Mouse (Mus musculus): Measurements from ENCODE around the gene Mrpl37.
"Not testable (repeated sequence)": the region's sequence is repeated elsewhere in the genome, so short reads cannot be mapped to it uniquely, and the experiment has no call there.

The Mrpl37 gene

GRCm38 (mm10) chr4:107066252-107067124, at the start of gene Mrpl37, which contains the start of gene Cyb5rl:
Mrpl37 (minus strand) TSS chr4:107066868.
Cyb5rl (plus strand) TSS chr4:107066988.
- peak; percentile 91 for DNase-seq

- no peak for DNase-seq
Observed at GRCm38 (mm10) chr4:107114278-107114677, 47.6 kb upstream of the Mrpl37 start.

- DNase-seq = not testable (repeated sequence)
Observed at GRCm38 (mm10) chr4:107109181-107109580, 42.5 kb upstream of the Mrpl37 start.

- no peak for DNase-seq
Observed at GRCm38 (mm10) chr4:107108291-107108731, 41.6 kb upstream of the Mrpl37 start.

- DNase-seq = no peak
Observed at GRCm38 (mm10) chr4:107106777-107107176, 40.1 kb upstream of the Mrpl37 start.

- DNase-seq = no peak
Observed at GRCm38 (mm10) chr4:107102220-107102619, 35.6 kb upstream of the Mrpl37 start.

GRCm38 (mm10) chr4:107098791-107099525, 32.3 kb upstream of the Mrpl37 start:
- DNase-seq = no peak

GRCm38 (mm10) chr4:107098375-107098774, 31.7 kb upstream of the Mrpl37 start:
- no peak for DNase-seq

GRCm38 (mm10) chr4:107097871-107098270, 31.2 kb upstream of the Mrpl37 start:
- no peak for DNase-seq

GRCm38 (mm10) chr4:107096841-107097373, 30.2 kb upstream of the Mrpl37 start, which contains the start of gene Cdcp2:
Cdcp2 (plus strand) TSS chr4:107096891.
- no peak for DNase-seq

- no peak for DNase-seq
Observed at GRCm38 (mm10) chr4:107096043-107096442, 29.4 kb upstream of the Mrpl37 start.

- no peak for DNase-seq
Observed at GRCm38 (mm10) chr4:107094484-107095187, 28.0 kb upstream of the Mrpl37 start.

GRCm38 (mm10) chr4:107091696-107092095, 25.0 kb upstream of the Mrpl37 start:
- DNase-seq = no peak

GRCm38 (mm10) chr4:107084858-107085257, 18.2 kb upstream of the Mrpl37 start:
- peak; percentile 71 for DNase-seq

- DNase-seq = peak; percentile 19
Observed at GRCm38 (mm10) chr4:107084343-107084742, 17.7 kb upstream of the Mrpl37 start.

GRCm38 (mm10) chr4:107083126-107083525, 16.5 kb upstream of the Mrpl37 start:
- no peak for DNase-seq

GRCm38 (mm10) chr4:107082185-107082584, 15.5 kb upstream of the Mrpl37 start:
- no peak for DNase-seq

GRCm38 (mm10) chr4:107079716-107080115, 13.0 kb upstream of the Mrpl37 start:
- DNase-seq = no peak

GRCm38 (mm10) chr4:107078894-107079293, 12.2 kb upstream of the Mrpl37 start:
- no peak for DNase-seq

GRCm38 (mm10) chr4:107075456-107075855, 8.8 kb upstream of the Mrpl37 start:
- peak; percentile 30 for DNase-seq

- DNase-seq = no peak
Observed at GRCm38 (mm10) chr4:107072343-107072742, 5.7 kb upstream of the Mrpl37 start.

- DNase-seq = peak; percentile 36
Observed at GRCm38 (mm10) chr4:107067151-107067840, 628 bp upstream of the Mrpl37 start.

Measured in right cerebral cortex, postnatal 4 days (tissue).